Mouse (Mus musculus) forebrain, embryonic 15.5 days (tissue): ENCODE results near the gene Vmn1r63. TPM values are rescaled to one million over a fixed set of nuclear protein-coding genes. Genes with fewer than 3 reads are reported as not detected.
"Not testable (repeated sequence)": the region's sequence is repeated elsewhere in the genome, so short reads cannot be mapped to it uniquely, and the experiment has no call there.

Experiments
- ATAC-seq: fragments of 200-750 bp; cut with Nextera tagmentation; replicated peaks from 2 replicates; pipeline ENCODE4 v1.8.0; 2017; ENCODE audit warnings: mild to moderate bottlenecking, moderate TSS enrichment, moderate library complexity
- H3K27ac ChIP-seq: fragments of 300-500 bp; sonication (generic); replicated peaks from 2 replicates; pipeline ENCODE4 v1.5.1; 2015; ENCODE audit warnings: mild to moderate bottlenecking, inconsistent platforms
- H3K27me3 ChIP-seq: fragments of 300-500 bp; sonication (generic); 2 replicates; pipeline ENCODE4 v1.6.1; 2015; ENCODE audit warnings: inconsistent platforms
- H3K36me3 ChIP-seq: fragments of 300-500 bp; sonication (generic); 2 replicates; pipeline ENCODE4 v1.6.1; 2015; ENCODE audit warnings: mild to moderate bottlenecking, inconsistent platforms
- H3K4me1 ChIP-seq: fragments of 300-500 bp; sonication (generic); 2 replicates; pipeline ENCODE4 v1.6.1; 2015; ENCODE audit warnings: inconsistent platforms
- H3K4me2 ChIP-seq: fragments of 300-500 bp; sonication (generic); replicated peaks from 2 replicates; pipeline ENCODE4 v1.6.1; 2015; ENCODE audit warnings: mild to moderate bottlenecking, inconsistent platforms
- H3K4me3 ChIP-seq: fragments of 300-500 bp; sonication (generic); 2 replicates; pipeline ENCODE4 v1.5.1; 2015; ENCODE audit warnings: mild to moderate bottlenecking, inconsistent platforms
- H3K9ac ChIP-seq: fragments of 300-500 bp; sonication (generic); replicated peaks from 2 replicates; pipeline ENCODE4 v1.6.1; 2015; ENCODE audit warnings: mild to moderate bottlenecking, inconsistent platforms
- H3K9me3 ChIP-seq: fragments of 300-500 bp; sonication (generic); 2 replicates; pipeline ENCODE4 v1.6.1; 2016; ENCODE audit warnings: inconsistent platforms
- WGBS: fragments of 180-500 bp; shearing (Covaris S2); methylation state at CpG from one replicate; pipeline ENCODE4 v1.1.7; 2015; ENCODE audit warnings: mixed read lengths; 5-methylcytosine and 5-hydroxymethylcytosine counted together
- polyA plus RNA-seq: library from polyadenylated mRNA; unstranded; fragments of >200 nt; fragmentation: Nextera tagmentation; extraction: Ambion mirVana; gene quantifications from 2 replicates; pipeline ENCODE4 v1.2.1, GENCODE M21; 2015

Vmn1r63 gene
- polyA plus RNA-seq = not detected in 2 replicates

DNA sequence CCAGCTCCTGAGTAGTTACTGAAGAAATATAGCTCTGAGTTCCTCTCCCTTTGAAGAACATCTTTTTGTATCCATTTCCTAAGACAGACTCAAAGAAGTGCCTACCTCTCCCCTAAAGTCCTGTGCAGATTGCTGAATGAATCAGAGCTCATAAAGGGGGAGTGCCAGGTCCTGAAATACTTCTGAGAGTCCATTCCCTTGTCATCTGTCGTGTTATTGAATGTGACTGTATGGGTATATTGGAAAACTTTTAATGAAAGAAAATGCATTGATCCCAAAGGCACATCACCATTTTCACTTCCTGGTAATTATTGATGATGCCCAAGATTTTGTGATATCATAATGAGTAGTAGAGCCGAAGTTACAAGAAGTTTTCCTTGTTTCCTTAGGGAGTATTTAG, at the start of gene Vmn1r63:
Vmn1r63 (minus strand) TSS at position 101 of the 400 bp plus-strand sequence.
- H3K9me3 ChIP-seq, H3K4me3 ChIP-seq, H3K4me1 ChIP-seq, ATAC-seq, H3K9ac ChIP-seq, H3K4me2 ChIP-seq, H3K27me3 ChIP-seq, H3K27ac ChIP-seq, H3K36me3 ChIP-seq: not testable (repeated sequence)
- WGBS = no CpG with 5 or more reads among the region's 2 CpGs

Other genes starting within 250 kb of the Vmn1r63 start
- not detected in 2 replicates for gene Vmn1r61, start 192.2 kb downstream of the Vmn1r63 start, polyA plus RNA-seq
- not detected in 2 replicates for gene Vmn1r62, start 131.8 kb downstream of the Vmn1r63 start, polyA plus RNA-seq
- not detected in 2 replicates for gene Vmn1r64, start 79.1 kb upstream of the Vmn1r63 start, polyA plus RNA-seq
- not detected in 2 replicates for gene Vmn1r65, start 205.6 kb upstream of the Vmn1r63 start, polyA plus RNA-seq
- gene Nlrp4c, start 239.7 kb upstream of the Vmn1r63 start, polyA plus RNA-seq = not detected in 2 replicates